Mouse (Mus musculus) olfactory bulb, adult 2 months (tissue): ENCODE data around the gene Scfd2. TPM values are rescaled to one million over a fixed set of nuclear protein-coding genes. Genes with fewer than 3 reads are reported as not detected.

ENCODE experiments used
- H3K27ac ChIP-seq: fragments of 200-500 bp; 2 replicates; pipeline ENCODE4 v1.5.1; 2012; ENCODE audit warnings: low read depth, low read length; ENCODE audit not compliant: insufficient read depth
- H3K4me1 ChIP-seq: fragments of 200-500 bp; 2 replicates; pipeline ENCODE4 v1.6.1; 2012; ENCODE audit warnings: low read length; ENCODE audit not compliant: control insufficient read depth, insufficient read depth
- H3K4me3 ChIP-seq: fragments of 200-500 bp; 2 replicates; pipeline ENCODE4 v1.5.1; 2012; ENCODE audit warnings: mild to moderate bottlenecking, low read depth, low read length, moderate library complexity; ENCODE audit not compliant: insufficient read depth
- CTCF ChIP-seq: fragments of 200-500 bp; IDR thresholded peaks from 2 replicates; pipeline ENCODE4 v1.5.1; 2012; ENCODE audit warnings: low read depth, mild to moderate bottlenecking, low read length, moderate library complexity; ENCODE audit not compliant: insufficient read depth
- POLR2A ChIP-seq: fragments of 200-500 bp; IDR thresholded peaks from 2 replicates; pipeline ENCODE4 v1.6.1; 2012; ENCODE audit warnings: mild to moderate bottlenecking, low read depth, low read length, moderate library complexity; ENCODE audit not compliant: insufficient read depth
- WGBS: fragments of 180-500 bp; shearing (Covaris S2); methylation state at CpG from one replicate; pipeline ENCODE4 v1.1.7; 2018; 5-methylcytosine and 5-hydroxymethylcytosine counted together
- polyA plus RNA-seq: library from polyadenylated mRNA; stranded (reverse); fragments of >200 nt; gene quantifications from 2 replicates; pipeline ENCODE4 v1.2.4, GENCODE M21; 2012; ENCODE audit warnings: low replicate concordance; ENCODE audit not compliant: missing spikeins, insufficient read depth, insufficient read length

Scfd2 gene
- polyA plus RNA-seq, 1 experiment = not detected

DNA sequence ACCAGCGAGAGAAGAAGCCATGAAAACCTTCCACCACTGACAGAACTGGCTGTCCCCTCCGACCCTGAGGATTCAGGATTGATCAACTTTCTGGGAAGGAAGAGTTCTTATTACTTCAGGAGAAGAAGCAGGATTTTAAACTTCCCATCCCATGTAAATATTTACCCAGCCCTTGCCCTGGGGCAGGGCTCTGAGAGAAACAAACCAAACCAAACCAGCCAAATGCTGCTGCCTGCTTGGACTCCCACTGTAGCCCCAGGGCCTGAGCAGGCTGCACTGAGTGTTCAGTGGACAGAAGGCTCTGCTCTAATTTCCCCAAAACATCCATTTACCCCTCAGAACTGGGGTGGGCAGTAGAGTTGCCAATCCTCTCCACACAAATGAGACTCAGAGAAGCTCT lies 280.6 kb downstream of the Scfd2 start:
- H3K27ac ChIP-seq = no peak overlapping the region
- H3K4me1 ChIP-seq = peaks cover 32% of the 10 kb centered on the region
- TF ChIP-seq CTCF (no peak), POLR2A (no peak)
- H3K4me3 ChIP-seq = no peak overlapping the region
- WGBS = 78% methylated on average over 2 of the region's 2 CpGs

DNA sequence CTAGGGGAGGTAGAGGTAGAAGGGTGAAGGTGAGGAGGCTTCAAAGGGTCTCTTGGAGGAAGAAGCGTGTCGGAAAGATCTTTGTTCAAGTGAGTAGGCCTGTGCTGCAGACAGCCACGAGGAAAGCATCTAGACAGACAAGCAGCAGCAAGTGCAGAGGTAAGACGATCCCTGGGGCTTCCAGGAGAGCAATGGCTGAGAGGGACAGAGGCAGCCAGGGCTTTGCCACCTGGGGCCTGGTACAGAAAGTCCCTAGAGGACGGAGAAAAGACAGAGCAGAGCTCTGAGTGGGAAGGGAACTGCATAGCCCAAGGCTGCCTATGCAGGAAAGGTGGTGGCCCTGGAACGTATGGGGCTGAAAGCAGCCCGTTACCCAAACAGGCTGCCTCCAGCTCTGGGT lies 281.3 kb downstream of the Scfd2 start:
- no peak overlapping the region for H3K4me3 ChIP-seq
- no peak for TF ChIP-seq POLR2A
- TF ChIP-seq CTCF = no peak
- H3K4me1 ChIP-seq = peaks cover 35% of the 10 kb centered on the region
- WGBS = 88% methylated on average over 7 of the region's 7 CpGs
- H3K27ac ChIP-seq = no peak overlapping the region

DNA sequence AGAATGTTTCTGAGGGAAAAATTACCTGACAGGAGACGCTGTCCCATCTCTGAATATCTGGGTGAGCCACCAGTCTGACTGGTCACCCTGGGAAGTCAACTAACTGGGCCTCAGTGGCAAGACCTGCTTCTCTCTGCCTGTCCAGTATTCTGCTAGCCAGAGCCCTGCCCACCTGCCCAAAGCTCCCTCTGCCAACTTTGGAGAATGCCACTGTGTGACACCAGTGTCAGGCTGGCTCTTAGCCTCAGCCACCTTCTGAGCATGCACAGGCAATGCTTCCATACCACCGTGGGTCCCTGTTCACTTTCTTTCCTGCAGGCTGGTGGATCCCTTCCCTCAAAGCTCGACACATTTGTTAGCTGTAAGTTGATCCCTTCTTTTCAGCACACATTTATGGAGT lies 281.8 kb downstream of the Scfd2 start:
- 91% methylated on average over 3 of the region's 3 CpGs for WGBS
- peaks cover 35% of the 10 kb centered on the region for H3K4me1 ChIP-seq
- no peak overlapping the region for H3K4me3 ChIP-seq
- no peak for TF ChIP-seq CTCF
- no peak for TF ChIP-seq POLR2A
- no peak overlapping the region for H3K27ac ChIP-seq

DNA sequence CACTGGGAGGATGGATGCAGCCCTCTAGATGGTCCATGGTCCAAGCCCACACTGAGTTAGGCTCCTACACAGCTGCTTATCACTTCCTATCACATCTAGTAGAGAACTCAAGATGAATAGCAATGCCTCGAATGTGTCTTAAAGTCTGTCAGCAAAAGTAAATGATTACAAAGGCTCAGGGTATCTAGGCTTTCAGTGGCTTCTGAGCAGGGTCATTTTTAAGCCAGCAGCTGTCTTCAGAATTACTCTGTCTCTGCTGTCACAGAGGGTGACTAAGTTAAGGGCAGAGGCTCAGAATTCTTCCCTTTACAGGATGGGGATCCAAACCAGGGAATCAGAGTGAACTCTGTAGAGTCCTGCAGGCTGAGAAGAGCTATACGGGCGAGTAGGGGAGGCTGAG lies 284.6 kb downstream of the Scfd2 start:
- peaks cover 18% of the 10 kb centered on the region for H3K4me1 ChIP-seq
- H3K27ac ChIP-seq = no peak overlapping the region
- no peak for TF ChIP-seq CTCF
- no peak for TF ChIP-seq POLR2A
- H3K4me3 ChIP-seq = no peak overlapping the region
- WGBS = 89% methylated on average over 3 of the region's 3 CpGs

DNA sequence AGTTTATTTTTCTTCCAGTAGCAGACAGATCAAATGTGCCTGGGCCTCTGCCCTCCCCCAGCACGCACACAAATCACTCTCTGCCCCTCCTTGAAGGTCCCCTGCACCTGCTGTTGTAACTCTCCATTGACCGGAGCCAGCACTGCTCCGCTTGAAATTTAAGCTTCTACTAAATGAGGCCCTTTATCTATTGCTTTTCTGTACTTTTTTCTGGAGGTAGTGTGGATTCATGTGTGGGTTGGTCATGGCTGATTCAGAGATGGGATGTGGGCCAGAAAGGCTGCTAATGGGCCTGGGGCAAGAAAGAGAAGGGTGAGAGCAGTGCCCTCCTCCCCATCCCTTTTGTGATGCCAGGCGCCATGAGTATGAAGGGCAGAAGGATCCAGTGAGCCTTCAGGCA lies 285.1 kb downstream of the Scfd2 start:
- 45% methylated on average over 4 of the region's 4 CpGs for WGBS
- Histone ChIP-seq H3K4me1 (peaks cover 18% of the 10 kb centered on the region), H3K4me3 (no peak overlapping the region), H3K27ac (no peak overlapping the region)
- TF ChIP-seq CTCF (no peak), POLR2A (no peak)

DNA sequence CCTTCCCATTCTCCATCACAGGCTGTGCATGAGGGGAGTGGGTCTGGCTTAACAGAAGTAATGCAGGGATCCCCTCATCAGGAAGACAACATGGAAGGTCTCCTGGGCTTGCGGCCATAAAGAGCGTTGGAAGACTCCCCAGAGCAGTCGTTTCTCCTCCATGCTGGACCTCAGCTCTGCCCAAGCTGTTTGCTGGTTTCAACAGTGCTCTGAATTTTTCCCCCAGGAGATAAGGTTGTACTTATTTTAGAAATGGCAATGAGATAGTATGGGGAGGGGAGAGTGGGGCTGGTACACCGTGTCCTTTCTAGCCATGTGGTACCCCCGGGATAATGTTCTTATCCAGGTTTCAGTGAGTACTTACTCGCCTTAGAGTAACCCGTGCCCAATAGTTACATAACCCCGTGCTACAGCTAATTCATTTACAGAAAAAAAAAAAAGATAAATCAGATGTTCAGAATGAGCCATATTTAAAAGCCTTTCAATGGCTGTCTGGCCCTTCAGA lies 285.9 kb downstream of the Scfd2 start:
- Histone ChIP-seq H3K4me1 (peaks cover 16% of the 10 kb centered on the region), H3K27ac (no peak overlapping the region), H3K4me3 (no peak overlapping the region)
- WGBS = 83% methylated on average over 8 of the region's 8 CpGs
- TF ChIP-seq POLR2A = no peak

DNA sequence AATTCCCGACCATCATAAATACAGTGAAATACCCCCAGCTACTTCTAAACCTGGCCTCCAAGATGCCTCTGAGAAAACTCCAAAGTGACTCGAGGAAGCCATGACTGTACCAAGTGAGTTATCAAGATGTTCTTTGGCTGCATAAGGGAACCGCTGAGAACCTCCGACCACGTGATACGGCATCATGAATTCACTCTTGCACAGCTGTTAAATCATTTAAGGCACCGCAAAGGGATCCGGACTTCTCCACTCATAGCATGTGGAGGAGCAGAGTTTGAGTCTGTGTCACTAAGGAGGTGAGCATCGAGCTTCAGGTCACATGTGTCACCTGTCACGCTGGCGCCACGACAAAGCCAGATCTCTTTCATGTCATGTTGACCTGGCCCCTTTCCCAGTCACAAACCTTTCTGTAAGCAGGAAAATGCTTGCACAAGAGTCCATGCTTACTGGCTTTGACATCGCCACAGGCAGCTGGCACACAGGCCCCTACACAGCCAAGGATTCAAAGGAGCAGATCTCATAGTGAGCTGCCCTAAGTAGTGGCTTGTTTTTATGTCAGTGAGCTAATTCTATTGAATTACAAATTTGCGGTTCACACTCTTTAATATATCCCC lies 287.0 kb downstream of the Scfd2 start:
- TF ChIP-seq CTCF = no peak
- TF ChIP-seq POLR2A = no peak
- WGBS = 79% methylated on average over 14 of the region's 14 CpGs
- Histone ChIP-seq H3K4me1 (peaks cover 11% of the 10 kb centered on the region), H3K4me3 (no peak overlapping the region), H3K27ac (no peak overlapping the region)

DNA sequence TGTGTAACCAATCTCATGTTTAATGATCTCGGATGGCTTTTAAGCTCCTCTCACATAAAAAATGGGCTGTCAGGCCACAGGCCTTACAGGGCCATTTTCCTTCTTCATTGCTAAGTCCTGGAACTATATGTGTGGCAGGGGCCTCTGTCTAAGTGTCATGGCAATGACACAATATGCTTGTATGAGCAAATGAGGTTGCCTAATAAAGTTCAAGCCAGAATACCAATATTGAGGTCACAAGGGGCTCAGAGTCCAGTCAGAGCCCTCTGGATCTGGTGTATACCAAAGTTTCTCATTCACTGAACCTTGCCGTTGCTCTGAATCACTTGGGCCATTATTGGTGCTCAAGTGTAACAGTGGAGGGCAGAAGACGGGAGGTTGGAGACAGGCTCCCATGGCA lies 288.9 kb downstream of the Scfd2 start:
- Histone ChIP-seq H3K27ac (no peak overlapping the region), H3K4me3 (no peak overlapping the region), H3K4me1 (peaks cover 11% of the 10 kb centered on the region)
- TF ChIP-seq CTCF = no peak
- TF ChIP-seq POLR2A = no peak
- WGBS = 84% methylated on average over 3 of the region's 3 CpGs

DNA sequence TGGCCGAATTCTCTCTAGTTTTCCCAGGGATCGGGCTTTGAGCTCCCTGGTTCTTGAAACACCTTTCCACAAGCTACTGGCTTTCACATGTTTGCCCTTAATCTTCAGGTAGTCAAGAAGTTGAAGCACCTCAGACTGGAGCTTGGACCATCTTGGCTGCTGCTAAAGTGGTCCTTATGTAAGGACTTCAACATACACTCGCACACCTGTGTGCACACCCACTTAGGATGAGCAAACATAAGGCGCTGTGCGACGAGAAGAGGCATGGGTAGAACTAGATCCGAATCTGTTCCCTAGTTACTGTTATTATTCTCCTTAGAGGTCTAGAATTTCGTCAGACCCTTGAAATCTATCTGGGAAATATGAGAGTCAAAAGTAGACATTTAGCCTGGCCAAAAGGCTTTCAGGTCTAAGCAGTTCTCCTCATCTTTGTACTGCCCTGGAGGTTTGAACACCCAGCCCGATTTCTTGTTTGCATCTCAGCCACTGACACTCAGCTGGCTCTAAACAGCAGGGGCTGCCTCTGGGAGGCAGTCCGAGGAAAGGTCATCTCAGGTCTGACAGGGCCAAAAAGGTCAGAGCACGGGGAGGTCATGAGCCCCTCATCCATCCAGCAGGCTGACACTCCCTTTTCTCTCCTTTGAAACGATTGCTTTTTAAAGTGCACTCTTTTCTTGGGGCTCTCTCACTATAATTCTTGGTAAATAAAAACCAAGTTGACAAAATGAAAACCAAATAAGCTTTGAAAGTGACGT lies 290.5 kb downstream of the Scfd2 start:
- 82% methylated on average over 13 of the region's 13 CpGs for WGBS
- TF ChIP-seq POLR2A = no peak
- no peak for TF ChIP-seq CTCF
- peaks cover 5% of the 10 kb centered on the region for H3K4me1 ChIP-seq
- no peak overlapping the region for H3K4me3 ChIP-seq
- H3K27ac ChIP-seq = no peak overlapping the region
